Mouse (Mus musculus): ENCODE measurements at regions not wholly inside any gene's neighbourhood (a gene's known extent, or its start where the extent isn't known, plus 50 kb on each side); places are given as distances from the start of the nearest gene placed in this dataset.

- no peak for DNase-seq
Measured at GRCm38 (mm10) chr7:133223948-133224652, 99.9 kb upstream of the Ctbp2 start.

GRCm38 (mm10) chr7:133212328-133212727 is 88.2 kb upstream of the Ctbp2 start:
- DNase-seq, result no peak

DNA sequence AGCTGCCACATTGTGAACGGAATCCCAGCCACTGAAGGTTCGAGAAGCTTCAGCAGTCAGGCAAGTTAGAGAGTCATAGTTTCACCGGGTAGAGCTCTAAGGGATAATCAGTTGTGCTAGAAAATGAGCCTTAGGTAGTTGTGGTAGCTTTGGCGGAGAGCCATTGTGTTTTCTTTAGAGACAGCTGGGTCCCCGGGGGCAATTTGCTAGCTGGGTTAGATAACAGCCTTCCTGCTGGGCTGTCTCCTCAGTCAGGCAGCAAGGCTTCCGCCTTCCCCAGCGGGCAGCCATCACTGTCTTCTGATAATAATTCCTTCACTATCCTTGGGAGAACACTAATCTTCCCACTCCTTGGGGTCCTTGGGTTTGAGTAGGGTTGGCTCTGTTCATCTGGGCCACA is 81.5 kb upstream of the Ctbp2 start:
- DNase-seq, result no peak

GRCm38 (mm10) chr7:133204485-133204884 is 80.3 kb upstream of the Ctbp2 start:
- DNase-seq, result no peak

- no peak for DNase-seq
Measured at GRCm38 (mm10) chr7:133203933-133204332, 79.8 kb upstream of the Ctbp2 start.

GRCm38 (mm10) chr7:133202092-133202880 is 78.1 kb upstream of the Ctbp2 start:
- no peak for DNase-seq

DNA sequence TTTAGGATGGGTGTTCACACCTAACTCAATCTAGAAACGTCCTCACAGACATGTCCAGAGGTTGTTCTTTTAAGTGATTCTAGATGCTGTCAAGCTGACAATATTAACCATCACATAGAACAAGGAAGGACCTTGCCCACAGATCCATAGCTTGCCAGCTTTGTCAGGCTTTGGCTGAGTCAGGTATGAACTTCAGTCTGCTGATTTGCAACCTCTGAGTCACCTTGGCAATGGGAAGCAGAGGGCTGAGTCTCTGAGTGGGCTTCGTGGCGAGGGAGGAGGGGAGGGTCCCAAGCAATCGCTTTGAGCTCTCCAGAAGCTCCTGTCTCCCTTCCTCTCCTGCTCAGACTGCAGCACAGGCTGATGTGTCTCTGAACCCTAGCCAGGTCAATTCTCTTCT is 74.9 kb upstream of the Ctbp2 start:
- no peak for DNase-seq

DNA sequence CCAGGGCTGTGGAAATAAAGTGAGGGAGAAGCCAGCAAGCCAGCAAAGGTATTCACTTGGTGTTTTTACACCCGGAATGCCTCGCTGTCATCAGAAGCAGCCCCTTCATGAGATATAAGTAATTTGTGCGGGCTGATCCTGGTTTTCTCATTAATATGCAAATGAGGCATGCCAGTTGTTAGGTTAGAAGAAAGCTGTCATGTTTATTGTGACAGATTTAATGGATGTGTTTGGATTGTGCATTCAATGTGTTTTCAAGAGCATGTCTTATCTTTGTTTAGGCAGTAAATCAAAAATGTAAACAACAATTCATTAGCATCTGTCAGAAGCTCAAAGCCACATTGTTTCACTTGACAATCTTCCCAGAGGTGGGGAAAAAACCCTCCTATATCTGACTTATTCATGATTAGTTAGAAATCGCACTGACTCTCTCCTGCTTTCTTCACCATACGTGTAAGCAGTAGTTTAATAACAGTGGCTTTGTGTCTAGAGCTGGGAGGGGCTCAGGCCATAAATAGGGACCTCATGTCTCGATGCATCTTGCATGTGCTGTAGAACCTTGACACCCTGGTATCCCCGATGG is 65.8 kb upstream of the Ctbp2 start:
- DNase-seq, result no peak

DNA sequence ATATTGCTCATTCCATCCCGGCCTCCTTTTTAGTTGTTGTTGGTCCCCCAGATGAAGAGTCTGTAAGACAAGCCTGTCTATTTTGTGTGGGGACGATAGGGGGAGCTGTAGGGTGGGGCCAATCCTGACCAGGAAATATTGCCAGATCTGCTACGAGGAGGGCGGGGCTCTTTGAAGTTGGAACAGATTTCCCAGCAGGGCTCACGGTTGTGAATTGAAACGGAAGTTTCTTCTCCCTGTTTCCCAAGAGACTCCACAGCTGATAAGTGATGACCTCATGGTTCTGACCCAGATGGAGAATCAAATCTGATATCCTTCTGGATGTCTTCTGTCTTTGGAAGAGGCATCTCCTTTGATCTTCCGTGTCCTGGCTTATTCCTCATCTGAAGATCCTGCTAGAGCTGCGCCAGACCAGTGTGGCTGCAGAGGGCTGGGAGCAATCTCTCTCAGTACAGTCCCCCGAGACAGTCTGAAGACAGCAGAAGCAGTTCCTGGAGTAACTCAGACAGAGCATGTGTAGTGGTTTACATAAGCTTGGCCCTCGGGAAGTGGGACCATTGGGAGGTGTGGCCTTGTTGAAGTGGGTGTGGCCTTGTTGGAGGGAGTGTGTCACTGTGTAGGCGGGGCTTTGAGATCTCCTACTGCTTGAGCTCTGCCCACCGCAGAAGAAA is 61.9 kb upstream of the Ctbp2 start:
- peak; percentile 25 for DNase-seq

DNA sequence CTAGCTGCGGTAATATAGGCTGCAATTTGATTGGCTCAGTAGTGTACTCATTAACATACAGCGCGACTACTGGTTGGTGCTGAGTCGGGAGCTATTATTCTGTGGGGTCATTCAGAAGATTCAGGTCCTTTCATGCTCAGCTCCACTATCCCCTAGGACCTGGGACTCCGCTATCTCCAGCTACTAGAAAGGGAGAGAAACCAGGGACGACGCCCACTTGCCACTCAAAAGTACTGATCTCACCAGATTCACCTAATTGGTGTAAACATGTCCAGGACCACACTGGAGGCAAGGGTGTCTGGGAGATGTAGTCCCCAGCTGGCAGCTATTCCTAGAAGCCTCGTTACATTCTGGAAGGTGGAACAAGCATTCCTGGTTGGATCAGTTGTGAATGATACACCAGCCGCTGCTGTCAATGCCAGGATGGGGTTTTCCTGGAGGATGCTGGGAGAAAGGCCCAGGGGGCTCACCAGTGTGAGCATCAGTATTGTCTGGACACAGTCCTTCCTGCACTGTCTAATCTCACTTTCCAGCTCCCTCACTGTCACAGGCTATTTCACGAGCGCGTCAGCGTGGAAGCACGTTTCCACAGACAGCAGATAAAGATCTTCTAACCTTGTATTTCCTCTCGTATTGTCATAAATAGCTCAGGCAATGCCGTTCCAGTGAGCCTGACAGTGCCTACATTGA is 60.9 kb upstream of the Ctbp2 start:
- no peak for DNase-seq

DNA sequence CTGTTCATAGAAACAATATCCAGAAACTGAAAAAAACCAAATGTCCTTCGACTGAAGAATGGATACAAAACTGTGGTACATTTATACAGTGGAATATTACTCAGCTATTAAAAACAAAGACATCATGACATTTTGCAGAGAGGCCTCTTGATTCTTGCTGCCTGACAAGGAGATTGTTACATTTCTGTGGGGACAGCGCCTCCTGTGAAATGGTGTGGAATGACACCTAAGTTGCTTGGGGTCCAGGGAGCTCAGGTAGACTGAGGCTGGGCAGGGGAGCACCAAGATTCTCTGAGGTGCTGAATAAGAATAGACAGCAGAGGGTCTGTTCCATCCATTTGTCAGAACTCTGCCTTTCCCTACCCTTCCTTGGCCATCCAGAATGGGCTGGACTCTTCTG is 57.2 kb upstream of the Ctbp2 start:
- no peak for DNase-seq

DNA sequence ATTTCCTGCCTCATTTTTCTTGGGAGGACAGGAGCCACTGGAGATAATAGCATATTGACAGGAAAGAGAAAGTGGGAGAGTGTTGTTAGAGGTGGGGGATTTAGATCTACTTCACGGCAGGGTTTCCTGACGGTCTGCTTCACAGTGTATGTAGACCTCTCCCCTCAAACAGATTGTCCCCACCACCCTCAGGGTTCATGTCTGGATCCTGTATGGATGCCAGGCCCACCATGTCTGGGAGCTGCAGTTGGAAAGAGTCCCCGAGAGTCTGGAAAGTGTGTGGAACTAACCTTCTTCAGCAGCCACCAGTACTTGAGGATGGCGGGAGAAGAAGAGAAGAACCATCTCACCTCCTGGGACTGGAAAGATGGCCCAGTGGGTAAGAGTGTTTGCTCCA is 53.0 kb upstream of the Ctbp2 start:
- DNase-seq, result no peak

GRCm38 (mm10) chr7:133176256-133177178 is 52.4 kb upstream of the Ctbp2 start:
- no peak for DNase-seq

Measured in thymus, postnatal 4 days (tissue).